Mouse (Mus musculus) kidney, adult 2 months (tissue): ENCODE measurements around the gene Htr2c.

Experiments
- CTCF ChIP-seq: fragments of 200-500 bp; conservative IDR thresholded peaks from 2 replicates; pipeline ENCODE4 v1.5.1; 2011; ENCODE audit warnings: low read depth, mild to moderate bottlenecking, control low read depth, low read length, moderate library complexity, mixed read lengths; ENCODE audit not compliant: insufficient read depth, insufficient read length
- POLR2A ChIP-seq: fragments of 200-500 bp; IDR thresholded peaks from one replicate; pipeline ENCODE4 v1.6.1; 2011; ENCODE audit warnings: low read depth, low read length, control low read depth

DNA sequence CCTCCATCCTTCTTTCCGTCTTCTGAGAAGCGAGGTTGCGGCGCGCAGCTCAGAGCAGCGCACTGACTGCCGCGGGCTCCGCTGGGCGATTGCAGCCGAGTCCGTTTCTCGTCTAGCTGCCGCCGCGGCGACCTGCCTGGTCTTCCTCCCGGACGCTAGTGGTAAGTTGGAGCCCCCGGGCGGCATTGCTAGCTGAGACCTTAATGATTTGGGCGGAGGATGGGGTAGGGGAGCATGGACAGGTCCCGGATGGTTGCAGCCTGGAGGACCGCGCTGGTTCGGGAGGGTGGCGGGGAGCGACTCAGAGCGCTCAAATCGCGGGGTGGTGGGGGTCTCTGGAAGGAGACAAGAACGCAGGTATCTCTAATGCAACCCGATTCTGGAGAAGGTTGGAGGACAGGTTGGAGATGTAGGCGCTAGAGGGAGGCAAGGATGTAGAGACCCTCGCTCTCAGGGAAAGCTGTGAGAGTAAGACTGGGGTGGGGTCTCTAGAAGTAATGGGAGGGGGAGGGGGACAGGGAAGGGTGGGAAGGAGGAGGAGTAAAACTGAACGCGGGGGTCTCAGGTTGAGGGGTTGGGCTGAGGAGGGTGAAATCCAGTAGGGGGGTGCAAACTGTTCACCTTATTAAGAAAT is 718 bp downstream of the Htr2c start:
- no peak for TF ChIP-seq POLR2A
- TF ChIP-seq CTCF: no peak
